Mouse (Mus musculus): ENCODE measurements at regions not wholly inside any gene's neighbourhood (a gene's known extent, or its start where the extent isn't known, plus 50 kb on each side); places are given as distances from the start of the nearest gene placed in this dataset.
"Not testable (repeated sequence)": the region's sequence is repeated elsewhere in the genome, so short reads cannot be mapped to it uniquely, and the experiment has no call there.

GRCm38 (mm10) chr13:70093970-70094369 is 291.8 kb downstream of the Med10 start:
- H3K4me1 ChIP-seq (ENCODE audit: control insufficient read depth, insufficient read depth, low read length) = no peaks in the 10 kb centered on the region
- H3K36me3 ChIP-seq (ENCODE audit: control insufficient read depth, insufficient read depth, low read length) = no peaks in the 10 kb centered on the region
- TF ChIP-seq CTCF (IDR thresholded peaks at IDR 0.05; ENCODE audit: control insufficient read depth, insufficient read depth, insufficient replicate concordance, low read depth, low read length) (no peak), POLR2A (IDR thresholded peaks at IDR 0.05; ENCODE audit: control insufficient read depth, low read depth, low read length) (no peak)
- H3K4me3 ChIP-seq (ENCODE audit: control insufficient read depth, low read depth, low read length) = no peak overlapping the region
- no peak overlapping the region for H3K27ac ChIP-seq (ENCODE audit: control insufficient read depth, insufficient read depth, low read depth, low read length)
- no peaks in the 10 kb centered on the region for H3K27me3 ChIP-seq (ENCODE audit: control insufficient read depth, insufficient read depth, low read length)

GRCm38 (mm10) chr13:70096430-70097301 is 294.5 kb downstream of the Med10 start:
- no peak overlapping the region for H3K4me3 ChIP-seq (ENCODE audit: control insufficient read depth, low read depth, low read length)
- no peaks in the 10 kb centered on the region for H3K4me1 ChIP-seq (ENCODE audit: control insufficient read depth, insufficient read depth, low read length)
- TF ChIP-seq CTCF (IDR thresholded peaks at IDR 0.05; ENCODE audit: control insufficient read depth, insufficient read depth, insufficient replicate concordance, low read depth, low read length) (no peak), POLR2A (IDR thresholded peaks at IDR 0.05; ENCODE audit: control insufficient read depth, low read depth, low read length) (no peak)
- no peaks in the 10 kb centered on the region for H3K36me3 ChIP-seq (ENCODE audit: control insufficient read depth, insufficient read depth, low read length)
- H3K27me3 ChIP-seq (ENCODE audit: control insufficient read depth, insufficient read depth, low read length) = no peaks in the 10 kb centered on the region
- no peak overlapping the region for H3K27ac ChIP-seq (ENCODE audit: control insufficient read depth, insufficient read depth, low read depth, low read length)

GRCm38 (mm10) chr13:70100091-70100490 is 297.9 kb downstream of the Med10 start:
- H3K27ac ChIP-seq (ENCODE audit: control insufficient read depth, insufficient read depth, low read depth, low read length); H3K4me1 ChIP-seq (ENCODE audit: control insufficient read depth, insufficient read depth, low read length); H3K27me3 ChIP-seq (ENCODE audit: control insufficient read depth, insufficient read depth, low read length); H3K4me3 ChIP-seq (ENCODE audit: control insufficient read depth, low read depth, low read length); H3K36me3 ChIP-seq (ENCODE audit: control insufficient read depth, insufficient read depth, low read length): not testable (repeated sequence)

GRCm38 (mm10) chr13:70103021-70103420 is 300.8 kb downstream of the Med10 start:
- TF ChIP-seq CTCF (IDR thresholded peaks at IDR 0.05; ENCODE audit: control insufficient read depth, insufficient read depth, insufficient replicate concordance, low read depth, low read length) (no peak), POLR2A (IDR thresholded peaks at IDR 0.05; ENCODE audit: control insufficient read depth, low read depth, low read length) (no peak)
- no peak overlapping the region for H3K4me3 ChIP-seq (ENCODE audit: control insufficient read depth, low read depth, low read length)
- H3K27me3 ChIP-seq (ENCODE audit: control insufficient read depth, insufficient read depth, low read length) = no peaks in the 10 kb centered on the region
- no peaks in the 10 kb centered on the region for H3K4me1 ChIP-seq (ENCODE audit: control insufficient read depth, insufficient read depth, low read length)
- H3K27ac ChIP-seq (ENCODE audit: control insufficient read depth, insufficient read depth, low read depth, low read length) = no peak overlapping the region
- no peaks in the 10 kb centered on the region for H3K36me3 ChIP-seq (ENCODE audit: control insufficient read depth, insufficient read depth, low read length)

GRCm38 (mm10) chr13:70103491-70103890 is 301.3 kb downstream of the Med10 start:
- H3K27me3 ChIP-seq (ENCODE audit: control insufficient read depth, insufficient read depth, low read length); H3K36me3 ChIP-seq (ENCODE audit: control insufficient read depth, insufficient read depth, low read length); H3K27ac ChIP-seq (ENCODE audit: control insufficient read depth, insufficient read depth, low read depth, low read length); H3K4me1 ChIP-seq (ENCODE audit: control insufficient read depth, insufficient read depth, low read length); H3K4me3 ChIP-seq (ENCODE audit: control insufficient read depth, low read depth, low read length): not testable (repeated sequence)

- H3K4me3 ChIP-seq (ENCODE audit: control insufficient read depth, low read depth, low read length) = no peak overlapping the region
- no peak for TF ChIP-seq CTCF (IDR thresholded peaks at IDR 0.05; ENCODE audit: control insufficient read depth, insufficient read depth, insufficient replicate concordance, low read depth, low read length)
- no peak for TF ChIP-seq POLR2A (IDR thresholded peaks at IDR 0.05; ENCODE audit: control insufficient read depth, low read depth, low read length)
- no peaks in the 10 kb centered on the region for H3K36me3 ChIP-seq (ENCODE audit: control insufficient read depth, insufficient read depth, low read length)
Measured at GRCm38 (mm10) chr13:70103903-70104302, 301.7 kb downstream of the Med10 start.

GRCm38 (mm10) chr13:70115576-70115975 is 313.4 kb downstream of the Med10 start:
- Histone ChIP-seq H3K27ac (ENCODE audit: control insufficient read depth, insufficient read depth, low read depth, low read length) (no peak overlapping the region), H3K27me3 (ENCODE audit: control insufficient read depth, insufficient read depth, low read length) (no peaks in the 10 kb centered on the region)
- no peak for TF ChIP-seq POLR2A (IDR thresholded peaks at IDR 0.05; ENCODE audit: control insufficient read depth, low read depth, low read length)
- no peak for TF ChIP-seq CTCF (IDR thresholded peaks at IDR 0.05; ENCODE audit: control insufficient read depth, insufficient read depth, insufficient replicate concordance, low read depth, low read length)

More at GRCm38 (mm10) chr13:70103903-70104302, 301.7 kb downstream of the Med10 start:
- Histone ChIP-seq H3K4me1 (ENCODE audit: control insufficient read depth, insufficient read depth, low read length) (no peaks in the 10 kb centered on the region), H3K27ac (ENCODE audit: control insufficient read depth, insufficient read depth, low read depth, low read length) (no peak overlapping the region), H3K27me3 (ENCODE audit: control insufficient read depth, insufficient read depth, low read length) (no peaks in the 10 kb centered on the region)

More at GRCm38 (mm10) chr13:70115576-70115975, 313.4 kb downstream of the Med10 start:
- Histone ChIP-seq H3K4me3 (ENCODE audit: control insufficient read depth, low read depth, low read length) (no peak overlapping the region), H3K36me3 (ENCODE audit: control insufficient read depth, insufficient read depth, low read length) (no peaks in the 10 kb centered on the region), H3K4me1 (ENCODE audit: control insufficient read depth, insufficient read depth, low read length) (no peaks in the 10 kb centered on the region)
